Mouse (Mus musculus): ENCODE results near the gene Bcar3.

DNA sequence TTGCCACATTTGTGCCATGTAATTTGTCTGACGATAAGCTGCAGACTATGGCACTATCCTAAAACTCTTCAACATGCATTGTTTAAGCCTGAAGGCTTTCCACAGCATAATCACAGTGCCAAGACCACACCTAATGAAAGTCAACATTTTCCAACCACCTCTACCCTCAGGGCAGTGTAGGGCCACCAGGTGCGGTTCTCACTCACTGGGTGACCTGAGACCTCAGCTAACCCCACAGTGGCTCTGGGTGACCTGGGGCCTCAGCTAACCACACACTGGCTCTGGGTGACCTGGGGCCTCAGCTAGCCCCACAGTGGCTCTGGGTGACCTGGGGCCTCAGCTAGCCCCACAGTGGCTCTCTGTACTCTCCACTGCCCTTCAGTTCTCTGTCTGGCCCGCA is 30.6 kb downstream of the Bcar3 start:
- no peak for TF ChIP-seq POLR2A (IDR thresholded peaks at IDR 0.05; ENCODE audit: insufficient read depth, low read length)
- TF ChIP-seq EP300 (IDR thresholded peaks at IDR 0.05; ENCODE audit: insufficient read depth, low read depth, low read length), result no peak
